Mouse (Mus musculus): Measurements from ENCODE around the gene Trim43a. TPM values are rescaled to one million over a fixed set of nuclear protein-coding genes. Genes with fewer than 3 reads are reported as not detected.
"Not testable (repeated sequence)": the region's sequence is repeated elsewhere in the genome, so short reads cannot be mapped to it uniquely, and the experiment has no call there.

Gene Trim43a
- polyA plus RNA-seq, 1 experiment: not detected

DNA sequence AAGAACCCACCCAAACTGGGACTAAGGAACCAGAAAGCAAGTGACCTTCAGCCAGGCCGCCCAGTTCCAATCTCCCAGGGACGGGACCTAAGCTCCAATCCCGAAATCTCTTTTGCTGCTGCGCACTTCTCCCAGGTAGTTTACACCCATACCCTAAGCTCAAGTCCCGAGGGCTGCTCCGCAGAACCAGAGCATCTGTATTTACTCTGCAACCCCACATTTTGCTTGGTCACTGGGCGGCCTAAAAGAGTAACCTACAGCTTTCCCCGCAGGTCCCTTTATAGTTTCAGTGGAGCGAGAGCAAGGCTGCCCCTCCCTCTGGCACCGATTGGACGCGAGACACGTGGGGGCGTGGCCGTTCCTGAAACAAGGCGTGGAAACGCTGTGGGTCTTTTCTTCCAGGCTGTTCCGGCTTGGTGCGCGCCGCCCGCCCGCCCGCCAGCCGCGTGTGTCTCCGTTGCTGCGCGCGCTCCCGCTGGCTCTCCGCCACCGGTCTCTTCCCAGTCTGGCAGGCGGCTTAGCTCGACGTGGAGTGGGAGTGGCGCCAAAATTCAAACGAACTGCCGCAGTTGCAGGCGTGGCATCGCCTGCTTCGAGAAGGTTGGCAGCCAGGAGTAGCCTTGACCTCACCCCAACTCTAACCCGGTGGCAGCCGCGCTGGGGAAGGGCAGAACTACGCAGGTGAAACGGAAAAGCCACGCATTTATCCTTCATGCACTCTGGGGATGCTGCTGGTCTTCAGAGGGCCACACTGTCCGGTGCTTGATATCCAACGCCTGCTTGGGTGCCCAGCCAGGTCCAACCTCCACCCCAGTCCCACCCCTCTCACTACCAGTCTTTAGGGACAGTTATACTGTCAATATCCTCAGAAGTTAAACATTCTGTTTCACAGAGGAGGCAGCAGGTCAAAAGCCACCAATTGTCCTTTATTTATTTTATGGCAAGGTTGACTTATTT, 18.8 kb downstream of the Trim43a start:
- H3K27me3 ChIP-seq (ENCODE audit: control insufficient read depth, insufficient read depth, insufficient read length); H3K36me3 ChIP-seq (ENCODE audit: control insufficient read depth, insufficient read depth); H3K79me2 ChIP-seq (ENCODE audit: control insufficient read depth, insufficient read depth); H3ac ChIP-seq (ENCODE audit: control insufficient read depth, insufficient read length): not testable (repeated sequence)
- Histone ChIP-seq H3K4me3 (peak overlapping the region; percentile 22), H3K4me2 (ENCODE audit: low read depth) (peak overlapping the region; percentile 73)
- TF ChIP-seq E2F4 (IDR thresholded peaks at IDR 0.05; ENCODE audit: insufficient read depth) (peak; percentile 73), MYOD1 (IDR thresholded peaks at IDR 0.05; ENCODE audit: control insufficient read depth in 1 of 3, insufficient read length in 2 of 3, low read depth in 2 of 3) (peak in 1 of 3 experiments; percentile 10), POLR2A (IDR thresholded peaks at IDR 0.05; ENCODE audit: insufficient read length, low read depth) (peak; percentile 44)

DNA sequence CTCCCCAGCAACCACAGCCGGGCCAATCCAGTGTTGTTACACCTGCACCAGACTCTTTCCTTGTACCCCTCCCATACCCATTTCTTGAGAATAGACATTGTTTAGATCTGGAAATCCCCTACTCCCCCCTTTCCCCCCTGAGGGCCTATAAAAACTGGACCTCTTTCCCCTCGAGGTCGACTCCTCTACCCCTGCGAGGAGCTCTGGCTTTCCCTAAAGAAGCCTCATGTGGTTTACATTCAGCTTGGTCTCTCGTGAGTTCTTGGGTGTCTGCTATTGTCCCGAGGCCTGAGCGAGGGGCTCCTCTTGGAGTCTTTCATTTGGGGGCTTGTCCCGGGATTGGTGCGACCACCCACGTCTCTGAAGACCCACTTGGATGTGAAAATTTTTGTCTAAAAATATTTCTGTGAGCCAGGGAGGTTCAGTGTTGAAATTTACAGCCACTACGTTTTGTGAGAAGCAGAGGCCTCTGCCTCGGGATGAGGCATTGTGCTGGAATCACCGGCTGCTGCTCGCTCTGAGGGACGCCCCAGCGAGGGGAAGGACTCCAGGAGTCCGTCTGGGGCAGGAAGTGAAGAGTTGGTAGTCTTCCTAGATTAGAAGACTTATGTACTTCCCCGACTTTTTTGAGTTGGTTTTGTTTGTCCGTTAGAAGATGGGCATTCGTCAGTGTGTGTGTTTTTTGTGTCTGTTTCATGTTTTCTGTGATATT, 45.3 kb downstream of the Trim43a start:
- not testable (repeated sequence) for H3K79me2 ChIP-seq (ENCODE audit: control insufficient read depth, insufficient read depth); H3K4me2 ChIP-seq (ENCODE audit: low read depth); H3K27me3 ChIP-seq (ENCODE audit: control insufficient read depth, insufficient read depth, insufficient read length); H3K36me3 ChIP-seq (ENCODE audit: control insufficient read depth, insufficient read depth); H3K4me3 ChIP-seq; H3ac ChIP-seq (ENCODE audit: control insufficient read depth, insufficient read length)

DNA sequence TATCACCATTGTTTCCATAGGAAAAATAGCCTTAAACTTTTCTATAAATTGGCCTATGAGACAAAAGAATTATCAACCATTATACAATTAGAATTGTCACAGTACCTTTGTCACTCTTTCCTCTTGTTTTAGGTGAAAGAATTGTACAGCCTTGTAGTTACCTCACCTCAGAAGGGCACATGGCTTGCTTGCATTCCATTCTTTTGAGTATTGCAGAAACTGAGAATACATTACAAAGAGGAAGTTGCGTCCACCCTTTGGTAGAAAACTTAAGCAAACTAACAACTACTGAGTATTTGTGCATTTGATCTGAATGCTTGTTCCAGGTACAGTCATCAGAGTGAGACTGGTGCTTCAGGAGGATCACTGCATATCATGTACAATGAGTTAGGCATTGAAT, 57.4 kb downstream of the Trim43a start:
- not testable (repeated sequence) for H3K4me3 ChIP-seq; H3ac ChIP-seq (ENCODE audit: control insufficient read depth, insufficient read length); H3K36me3 ChIP-seq (ENCODE audit: control insufficient read depth, insufficient read depth)

More for the DNA sequence above, 57.4 kb downstream of the Trim43a start:
- not testable (repeated sequence) for H3K27me3 ChIP-seq (ENCODE audit: control insufficient read depth, insufficient read depth, insufficient read length); H3K4me2 ChIP-seq (ENCODE audit: low read depth); H3K79me2 ChIP-seq (ENCODE audit: control insufficient read depth, insufficient read depth)

Other genes with a start within 250 kb of the Trim43a start
- gene Snx14, start 141.9 kb upstream of the Trim43a start, polyA plus RNA-seq (2012; fragmentation: generic; extraction: Trizol): 9.6 TPM
- gene Gm20537, start 124.3 kb upstream of the Trim43a start, polyA plus RNA-seq (2012; fragmentation: generic; extraction: Trizol): not detected
- 41.8 TPM for gene Syncrip, start 98.3 kb upstream of the Trim43a start, polyA plus RNA-seq (2012; fragmentation: generic; extraction: Trizol)
- 3.7 TPM for gene Zfp949, start 32.9 kb upstream of the Trim43a start, polyA plus RNA-seq (2012; fragmentation: generic; extraction: Trizol)
- 11.5 TPM for gene Mthfsl, start 139.4 kb downstream of the Trim43a start, polyA plus RNA-seq (2012; fragmentation: generic; extraction: Trizol)
- gene Bcl2a1d, start 151.0 kb downstream of the Trim43a start, polyA plus RNA-seq (2012; fragmentation: generic; extraction: Trizol): not detected

Measured in myocyte (in vitro differentiated cells).